Comparison of ENCODE assay signal across 8 mouse cellular contexts in the genomic region with DNA sequence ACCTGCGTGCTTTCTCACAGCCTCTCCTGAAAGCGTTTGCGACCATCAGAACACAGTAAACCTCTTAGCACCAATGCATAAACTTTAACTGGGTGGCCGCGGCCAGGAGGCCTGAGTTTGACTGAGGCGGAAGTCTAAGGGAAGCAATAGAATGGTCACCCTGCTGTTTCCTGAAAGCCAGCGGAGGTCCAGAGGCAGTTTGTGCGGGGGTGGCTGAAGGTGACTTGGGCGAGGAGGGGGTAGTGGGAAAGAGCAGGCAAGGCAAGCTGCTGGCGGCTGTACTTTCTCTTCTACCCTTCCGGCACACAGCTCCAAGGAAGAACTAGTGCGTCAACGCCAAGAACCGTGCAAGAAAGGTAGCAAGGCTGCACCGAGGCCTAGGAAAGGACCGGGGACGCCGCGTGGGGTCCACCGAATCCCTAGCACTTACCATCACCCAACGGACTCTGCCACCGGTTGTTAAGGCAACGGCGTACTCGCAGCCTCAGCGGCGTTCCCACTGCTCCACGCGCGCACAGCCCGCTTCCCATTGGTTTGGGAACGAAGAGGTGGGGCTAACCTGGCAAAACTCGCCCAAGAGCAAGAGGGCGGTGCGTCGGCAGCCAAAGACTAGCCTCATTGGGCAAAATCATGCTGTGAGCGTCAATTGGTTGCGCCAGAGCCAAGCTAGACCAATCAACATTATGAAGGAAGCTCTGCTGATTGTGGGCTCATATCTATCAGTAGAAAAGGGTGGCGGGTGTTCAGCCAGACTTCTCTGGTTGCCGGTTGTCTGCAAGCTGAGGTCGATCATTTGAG. TPM values are rescaled to one million over a fixed set of nuclear protein-coding genes. Genes with fewer than 3 reads are reported as not detected.
DNase-seq lines count a peak whose midpoint lies in the region; ATAC-seq lines count a peak whose summit lies in the region.

Gene Cetn2, minus strand, starts transcription at position 528 of the 798 bp plus-strand sequence.
Gene Nsdhl, plus strand, starts transcription at position 674 of the 798 bp plus-strand sequence.

- H3K4me1 ChIP-seq in hindbrain, embryonic 15.5 days (replicated peaks): peaks cover 27% of the 10 kb centered on the region; the same call in 1 of the 2 replicates

- peak; percentile 89 for DNase-seq in T-cell, adult 2 months (ENCODE audit: low spot score)
- DNase-seq in cerebellum, postnatal 36 days: peak; percentile 79 to 83
- DNase-seq in frontal cortex, postnatal 36 days (ENCODE audit: low spot score in 2 of 2): peak; percentile 84 to 92
- peak; percentile 83 for DNase-seq in left cerebral cortex, adult 11 months (ENCODE audit: low spot score)
- DNase-seq in lung, postnatal 4 days: peak; percentile 88 to 92
- peak; percentile 79 for DNase-seq in retina, postnatal 7 days (ENCODE audit: low read depth, low spot score)
- peak; percentile 60 for DNase-seq in urinary bladder, adult 2 months (ENCODE audit: low spot score)

- ATAC-seq in hindbrain, embryonic 15.5 days (ENCODE audit: low FRiP score, low read depth): peak; percentile 99

- H3K4me3 ChIP-seq in hindbrain, embryonic 15.5 days: peak within 1 kb of the TSS; percentile 56

- no peaks in the 10 kb centered on the region for H3K36me3 ChIP-seq in hindbrain, embryonic 15.5 days

- peak within 1 kb of the TSS; percentile 81 for H3K27ac ChIP-seq in hindbrain, embryonic 15.5 days (replicated peaks)

- H3K27me3 ChIP-seq in hindbrain, embryonic 15.5 days: no peaks in the 10 kb centered on the region

- H3K4me2 ChIP-seq in hindbrain, embryonic 15.5 days: peak within 1 kb of the TSS; percentile 62

- H3K9me3 ChIP-seq in hindbrain, embryonic 15.5 days: no peaks in the 10 kb centered on the region

- 18% methylated on average over 41 of the region's 41 CpGs for WGBS in hindbrain, embryonic 15.5 days

- H3K9ac ChIP-seq in hindbrain, embryonic 15.5 days: peak within 1 kb of the TSS; percentile 45

RNA-seq across cellular contexts. Expression of gene Cetn2, which starts in this region (rescaled TPM):
- 67.1 and 73.8 TPM in 2 replicates for polyA plus RNA-seq in hindbrain, embryonic 15.5 days (2015; fragmentation: Nextera tagmentation; extraction: Ambion mirVana)
- 47.2 and 48.0 TPM in 2 replicates for polyA plus RNA-seq in urinary bladder, adult 2 months (2012; rRNA removed)

RNA-seq across cellular contexts. Expression of gene Nsdhl, which starts in this region (rescaled TPM):
- polyA plus RNA-seq in hindbrain, embryonic 15.5 days (2015; fragmentation: Nextera tagmentation; extraction: Ambion mirVana): 48.9 and 49.2 TPM in 2 replicates
- polyA plus RNA-seq in urinary bladder, adult 2 months (2012; rRNA removed): 24.3 and 29.9 TPM in 2 replicates

Comparison
In these comparisons a context has a peak if more than half of its experiments do, and no peak if none do; other contexts are left out.
1. Peak in every context shown above with its lines: DNase-seq, ATAC-seq, H3K4me3 ChIP-seq and H3K27ac ChIP-seq.